Mouse (Mus musculus) embryonic fibroblast, embryonic 13.5 days (primary cell): ENCODE measurements around the gene Itk. TPM values are rescaled to one million over a fixed set of nuclear protein-coding genes. Genes with fewer than 3 reads are reported as not detected.

ENCODE experiments used
- H3K27ac ChIP-seq: 2 replicates; pipeline ENCODE4 v1.5.1; 2012; ENCODE audit warnings: low read length, control low read depth, inconsistent platforms; ENCODE audit not compliant: insufficient read depth
- H3K4me1 ChIP-seq: 2 replicates; pipeline ENCODE4 v1.6.1; 2011; ENCODE audit warnings: low read length; ENCODE audit not compliant: control insufficient read depth, insufficient read depth
- H3K4me3 ChIP-seq: 2 replicates; pipeline ENCODE4 v1.5.1; 2011; ENCODE audit warnings: mild to moderate bottlenecking, control low read depth, low read length; ENCODE audit not compliant: insufficient read depth
- CTCF ChIP-seq: IDR thresholded peaks from 2 replicates; pipeline ENCODE4 v1.5.1; 2011; ENCODE audit warnings: mild to moderate bottlenecking, control low read depth, low read length, moderate library complexity, borderline replicate concordance; ENCODE audit not compliant: insufficient read depth
- POLR2A ChIP-seq: IDR thresholded peaks from 2 replicates; pipeline ENCODE4 v1.6.1; 2011; ENCODE audit warnings: low read depth, mild to moderate bottlenecking, control low read depth, low read length, moderate library complexity
- polyA plus RNA-seq: library from polyadenylated mRNA; stranded (reverse); fragments of >200 nt; gene quantifications from 2 replicates; pipeline ENCODE4 v1.2.4, GENCODE M21; 2011; ENCODE audit warnings: low read depth; ENCODE audit not compliant: missing spikeins, insufficient read length

Gene Itk
- polyA plus RNA-seq, 1 experiment: not detected

GRCm38 (mm10) chr11:46377819-46378782 lies 11.2 kb downstream of the Itk start:
- H3K4me1 ChIP-seq: no peaks in the 10 kb centered on the region
- TF ChIP-seq POLR2A (no peak), CTCF (no peak)

GRCm38 (mm10) chr11:46377316-46377715 lies 12.0 kb downstream of the Itk start:
- Histone ChIP-seq H3K4me3 (no peak overlapping the region), H3K4me1 (no peaks in the 10 kb centered on the region), H3K27ac (no peak overlapping the region)
- no peak for TF ChIP-seq CTCF
- no peak for TF ChIP-seq POLR2A

More at GRCm38 (mm10) chr11:46377819-46378782, 11.2 kb downstream of the Itk start:
- Histone ChIP-seq H3K27ac (no peak overlapping the region), H3K4me3 (no peak overlapping the region)

GRCm38 (mm10) chr11:46375015-46375414 lies 14.3 kb downstream of the Itk start:
- no peak for TF ChIP-seq POLR2A
- no peak for TF ChIP-seq CTCF
- no peaks in the 10 kb centered on the region for H3K4me1 ChIP-seq
- H3K4me3 ChIP-seq: no peak overlapping the region
- no peak overlapping the region for H3K27ac ChIP-seq

GRCm38 (mm10) chr11:46373071-46374030 lies 16.0 kb downstream of the Itk start:
- TF ChIP-seq CTCF (no peak), POLR2A (no peak)
- H3K27ac ChIP-seq: no peak overlapping the region
- H3K4me3 ChIP-seq: no peak overlapping the region
- H3K4me1 ChIP-seq: no peaks in the 10 kb centered on the region

GRCm38 (mm10) chr11:46372331-46372953 lies 16.9 kb downstream of the Itk start:
- TF ChIP-seq POLR2A (no peak), CTCF (no peak)
- H3K4me1 ChIP-seq: no peaks in the 10 kb centered on the region
- H3K27ac ChIP-seq: no peak overlapping the region
- no peak overlapping the region for H3K4me3 ChIP-seq

GRCm38 (mm10) chr11:46371250-46371649 lies 18.1 kb downstream of the Itk start:
- Histone ChIP-seq H3K4me1 (no peaks in the 10 kb centered on the region), H3K4me3 (no peak overlapping the region), H3K27ac (no peak overlapping the region)
- no peak for TF ChIP-seq POLR2A
- TF ChIP-seq CTCF: no peak

GRCm38 (mm10) chr11:46370457-46370856 lies 18.9 kb downstream of the Itk start:
- Histone ChIP-seq H3K27ac (no peak overlapping the region), H3K4me3 (no peak overlapping the region), H3K4me1 (no peaks in the 10 kb centered on the region)
- TF ChIP-seq CTCF: no peak
- no peak for TF ChIP-seq POLR2A

- Histone ChIP-seq H3K4me3 (no peak overlapping the region), H3K27ac (no peak overlapping the region), H3K4me1 (no peaks in the 10 kb centered on the region)
- no peak for TF ChIP-seq POLR2A
- TF ChIP-seq CTCF: no peak
Observed at GRCm38 (mm10) chr11:46366357-46366756, 23.0 kb downstream of the Itk start.

- Histone ChIP-seq H3K4me3 (no peak overlapping the region), H3K4me1 (no peaks in the 10 kb centered on the region), H3K27ac (no peak overlapping the region)
- no peak for TF ChIP-seq POLR2A
- TF ChIP-seq CTCF: no peak
Observed at GRCm38 (mm10) chr11:46365744-46366143, 23.6 kb downstream of the Itk start.
